Mouse (Mus musculus): Measurements from ENCODE around the gene Hepacam.

Hepacam gene

DNA sequence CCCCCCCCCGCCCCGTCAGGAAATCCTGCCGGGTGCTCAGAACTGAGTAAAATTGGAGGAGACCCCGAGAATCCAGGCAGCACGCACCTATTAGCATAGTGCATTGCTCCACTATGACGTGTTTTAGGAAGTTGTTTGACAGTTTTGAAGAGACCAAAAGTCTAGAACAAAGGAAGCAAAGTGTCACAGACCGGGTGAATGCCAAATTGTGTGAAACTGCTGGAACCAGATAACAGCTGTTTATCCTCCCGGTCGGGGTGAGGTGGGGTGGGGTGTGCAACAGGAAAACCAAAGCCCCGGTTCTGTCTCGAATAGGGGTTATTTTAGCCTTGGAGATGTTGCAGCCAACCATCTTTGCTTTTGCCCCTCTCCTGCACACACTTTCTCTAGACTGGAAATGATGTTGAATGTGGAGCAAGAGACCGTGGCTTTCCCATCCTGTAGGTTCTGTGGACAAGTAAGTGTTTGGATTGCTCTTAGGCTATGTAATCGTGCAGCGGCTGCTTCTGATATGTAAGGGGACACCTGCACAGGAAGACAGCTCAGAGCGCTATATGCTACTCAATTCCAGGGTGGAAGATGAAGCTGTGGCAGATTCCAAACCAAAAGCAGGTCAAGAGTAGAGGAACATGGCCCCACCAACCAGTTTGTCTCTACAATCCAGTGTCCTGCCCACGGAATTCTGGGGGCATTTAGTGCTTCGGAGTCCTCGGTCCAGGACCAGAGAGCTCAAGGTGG, 66.8 kb downstream of the Hepacam start:
- no peak for DNase-seq (ENCODE audit: low read depth, low spot score)

DNA sequence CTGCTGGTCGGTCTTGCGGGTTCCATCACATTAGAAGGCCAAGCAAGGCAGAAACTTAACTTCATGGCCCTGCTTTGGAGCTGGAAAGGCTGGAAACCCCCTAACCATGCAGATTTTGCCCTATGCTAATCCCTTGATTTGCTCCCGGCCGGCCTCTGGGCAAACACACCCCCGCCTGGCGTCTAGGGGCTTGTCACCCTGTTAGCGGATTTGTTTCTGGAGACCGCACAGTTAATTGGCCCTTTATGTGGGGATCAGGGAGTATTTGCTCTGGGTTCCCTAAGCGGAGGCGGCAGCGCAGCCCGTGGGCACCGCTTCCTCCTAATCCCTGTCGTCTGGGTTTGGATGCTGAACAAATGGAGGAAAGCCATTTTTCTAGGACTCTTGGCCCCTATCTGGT, 67.8 kb downstream of the Hepacam start:
- DNase-seq (ENCODE audit: low read depth, low spot score): no peak

DNA sequence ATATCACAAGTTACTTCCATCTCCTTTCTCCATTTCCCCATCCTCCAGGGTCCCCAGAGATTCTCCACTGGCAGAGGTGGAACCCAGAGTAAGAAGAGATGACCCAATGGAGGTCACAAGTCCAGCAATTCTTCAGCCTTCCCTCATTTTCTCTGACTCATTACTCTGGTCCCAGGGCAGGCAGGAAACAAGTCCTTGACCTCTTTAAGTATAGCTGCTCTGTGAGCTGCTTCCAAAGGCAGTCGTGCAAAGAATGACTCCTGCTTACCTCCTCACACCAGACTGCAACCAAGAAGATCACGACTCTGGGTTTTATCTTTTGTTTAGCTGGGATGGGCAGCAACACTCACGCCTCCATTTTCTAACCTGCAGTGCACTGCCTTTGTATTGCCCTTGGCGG, 68.5 kb downstream of the Hepacam start:
- DNase-seq (ENCODE audit: low read depth, low spot score): no peak
